Mouse (Mus musculus): ENCODE data around the gene Syngr1. TPM values are rescaled to one million over a fixed set of nuclear protein-coding genes. Genes with fewer than 3 reads are reported as not detected.

The Syngr1 gene
- total and polyA plus RNA-seq, 3 experiments = 105 to 115 TPM; not detected in 1

DNA sequence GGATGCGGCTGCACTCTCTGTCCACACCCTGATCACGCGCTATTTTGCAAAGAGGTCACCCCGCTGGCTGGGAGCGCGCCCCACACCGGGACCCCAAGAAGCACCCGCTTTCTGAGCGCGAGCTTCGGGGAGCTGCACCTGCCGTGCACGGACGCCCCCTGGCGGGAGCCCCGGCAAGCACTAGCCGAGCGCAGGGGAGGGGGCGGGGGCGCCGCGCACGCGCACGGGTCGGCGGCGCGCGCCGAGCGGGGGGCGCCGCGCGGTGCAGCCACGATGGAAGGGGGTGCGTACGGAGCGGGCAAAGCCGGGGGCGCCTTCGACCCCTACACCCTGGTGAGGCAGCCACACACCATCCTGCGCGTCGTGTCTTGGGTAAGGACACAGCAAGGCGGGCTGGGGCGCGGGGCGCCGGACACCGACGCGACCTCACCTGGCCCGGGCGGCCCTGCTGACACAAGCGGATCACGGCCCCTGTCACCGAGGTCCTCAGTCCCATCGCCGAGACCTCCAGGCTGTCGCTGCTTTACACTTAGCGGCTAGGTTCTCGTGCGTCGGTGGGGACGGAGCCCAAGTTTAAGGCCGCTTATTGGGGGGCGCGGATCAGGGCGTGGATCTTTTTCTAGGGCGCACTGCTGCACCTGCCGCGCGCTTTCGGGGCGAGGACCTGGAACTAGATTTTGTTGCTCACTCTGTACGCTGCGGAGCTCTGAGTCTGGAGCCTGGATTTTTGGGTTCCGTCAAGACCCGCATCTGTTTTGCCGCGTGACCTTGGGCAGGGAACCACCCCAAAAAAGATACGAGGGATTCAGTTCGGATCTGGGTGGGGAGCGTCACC is at the start of gene Syngr1, which contains the start of gene Rpl3 (continued):
- TF ChIP-seq RCOR1 (IDR thresholded peaks at IDR 0.05; ENCODE audit: low read depth, low read length) (0 out of 2 replicates have a peak, but pooled peaks have one; percentile 20), ELF1 (IDR thresholded peaks at IDR 0.05; ENCODE audit: low read depth, low read length) (no peak), UBTF (IDR thresholded peaks at IDR 0.05; ENCODE audit: borderline replicate concordance, insufficient read depth, low read depth, low read length) (no peak), ZNF384 (IDR thresholded peaks at IDR 0.05; ENCODE audit: low read depth, low read length) (no peak)

GRCm38 (mm10) chr15:80042152-80042551 is 49.0 kb upstream of the Syngr1 start:
- H3K4me1 ChIP-seq (ENCODE audit: control insufficient read depth in 1 of 2, insufficient read depth in 2 of 2, low read length in 2 of 2) = peaks cover 0 to 2% of the 10 kb centered on the region in 2 experiments; a peak in 2 of 4 replicates
- H3K27ac ChIP-seq (ENCODE audit: control insufficient read depth, low read depth, low read length) = no peak overlapping the region
- no peak for DNase-seq (ENCODE audit: low read depth, low spot score)
- H3K9ac ChIP-seq (ENCODE audit: control insufficient read depth, low read depth, low read length, poor library complexity, severe bottlenecking) = no peak overlapping the region
- H3K9me3 ChIP-seq (replicated peaks; ENCODE audit: insufficient read depth, low read length) = no peaks in the 10 kb centered on the region
- TF ChIP-seq CTCF (IDR thresholded peaks at IDR 0.05 in 2 of 3, conservative IDR thresholded peaks at IDR 0.05 in 1 of 3; ENCODE audit: control insufficient read depth in 1 of 3, insufficient read depth in 1 of 3, low read depth in 2 of 3, low read length in 3 of 3, poor library complexity in 1 of 3, severe bottlenecking in 1 of 3) (no peak), TBP (IDR thresholded peaks at IDR 0.05; ENCODE audit: low read depth, low read length) (0 out of 2 replicates have a peak, but pooled peaks have one; percentile 27)
- H3K79me2 ChIP-seq (ENCODE audit: control insufficient read depth, insufficient read depth, low read length, poor library complexity) = no peaks in the 10 kb centered on the region
- no peaks in the 10 kb centered on the region for H3K27me3 ChIP-seq (ENCODE audit: control insufficient read depth in 1 of 2, insufficient read depth in 2 of 2, low read length in 2 of 2)
- peaks cover 0 to under 1% of the 10 kb centered on the region in 2 experiments; a peak in 1 of 4 replicates for H3K36me3 ChIP-seq (ENCODE audit: control insufficient read depth in 1 of 2, insufficient read depth in 2 of 2, low read length in 2 of 2)
- no peak overlapping the region for H3K4me3 ChIP-seq (ENCODE audit: control insufficient read depth in 1 of 2, insufficient read depth in 1 of 2, low read depth in 2 of 2, low read length in 2 of 2)

- Histone ChIP-seq H3K79me2 (ENCODE audit: control insufficient read depth, insufficient read depth, low read length, poor library complexity) (no peaks in the 10 kb centered on the region), H3K27me3 (ENCODE audit: control insufficient read depth in 1 of 2, insufficient read depth in 2 of 2, low read length in 2 of 2) (no peaks in the 10 kb centered on the region), H3K4me1 (ENCODE audit: control insufficient read depth in 1 of 2, insufficient read depth in 2 of 2, low read length in 2 of 2) (peaks cover 10 to 21% of the 10 kb centered on the region in 2 experiments), H3K36me3 (ENCODE audit: control insufficient read depth in 1 of 2, insufficient read depth in 2 of 2, low read length in 2 of 2) (peaks cover 0 to 16% of the 10 kb centered on the region in 2 experiments; a peak in 2 of 4 replicates), H3K4me3 (ENCODE audit: control insufficient read depth in 1 of 2, insufficient read depth in 1 of 2, low read depth in 2 of 2, low read length in 2 of 2) (no peak overlapping the region), H3K9me3 (replicated peaks; ENCODE audit: insufficient read depth, low read length) (no peaks in the 10 kb centered on the region), H3K27ac (ENCODE audit: control insufficient read depth, low read depth, low read length) (no peak overlapping the region), H3K9ac (ENCODE audit: control insufficient read depth, low read depth, low read length, poor library complexity, severe bottlenecking) (no peak overlapping the region)
- TF ChIP-seq SMC3 (IDR thresholded peaks at IDR 0.05; ENCODE audit: low read depth, low read length) (no peak), MAFK (IDR thresholded peaks at IDR 0.05; ENCODE audit: borderline replicate concordance, low read depth, low read length) (0 out of 2 replicates have a peak, but pooled peaks have one; percentile 9)
- DNase-seq (ENCODE audit: low read depth, low spot score) = no peak
Observed at GRCm38 (mm10) chr15:80044249-80044648, 46.9 kb upstream of the Syngr1 start.

DNA sequence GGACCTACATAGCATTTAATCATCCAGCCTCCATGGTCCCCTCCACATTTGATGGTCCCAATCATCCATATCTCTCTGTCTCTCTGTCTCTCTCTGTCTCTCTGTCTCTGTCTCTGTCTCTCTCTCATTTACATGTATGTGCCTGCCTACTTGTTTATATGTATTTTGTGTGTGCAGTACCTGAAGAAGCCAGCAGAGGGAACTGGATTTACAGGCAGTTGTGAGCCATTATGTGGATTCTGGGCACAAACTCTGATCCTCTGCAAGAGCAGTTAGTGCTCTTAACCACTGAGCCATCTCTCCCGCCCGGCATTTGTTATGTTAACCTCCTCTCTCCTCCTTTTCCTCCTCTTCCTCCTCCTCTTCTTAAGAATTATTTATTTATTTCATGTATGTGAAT is 45.4 kb upstream of the Syngr1 start:
- TF ChIP-seq CTCF (IDR thresholded peaks at IDR 0.05 in 2 of 3, conservative IDR thresholded peaks at IDR 0.05 in 1 of 3; ENCODE audit: control insufficient read depth in 1 of 3, insufficient read depth in 1 of 3, low read depth in 2 of 3, low read length in 3 of 3, poor library complexity in 1 of 3, severe bottlenecking in 1 of 3) (peak in 2 of 3 experiments; percentile 26 to 36; a peak in 3 of 6 replicates), E2F4 (IDR thresholded peaks at IDR 0.05; ENCODE audit: borderline replicate concordance, low read depth, low read length) (no peak), MYB (IDR thresholded peaks at IDR 0.05; ENCODE audit: low read depth, low read length) (no peak), USF2 (IDR thresholded peaks at IDR 0.05; ENCODE audit: borderline replicate concordance in 1 of 2, insufficient read depth in 1 of 2, low read depth in 1 of 2, low read length in 2 of 2) (no peak)
- Histone ChIP-seq H3K4me3 (ENCODE audit: control insufficient read depth in 1 of 2, insufficient read depth in 1 of 2, low read depth in 2 of 2, low read length in 2 of 2) (no peak overlapping the region), H3K36me3 (ENCODE audit: control insufficient read depth in 1 of 2, insufficient read depth in 2 of 2, low read length in 2 of 2) (peaks cover 0 to 16% of the 10 kb centered on the region in 2 experiments; a peak in 2 of 4 replicates), H3K27ac (ENCODE audit: control insufficient read depth, low read depth, low read length) (no peak overlapping the region), H3K27me3 (ENCODE audit: control insufficient read depth in 1 of 2, insufficient read depth in 2 of 2, low read length in 2 of 2) (no peaks in the 10 kb centered on the region), H3K4me1 (ENCODE audit: control insufficient read depth in 1 of 2, insufficient read depth in 2 of 2, low read length in 2 of 2) (peaks cover 10 to 21% of the 10 kb centered on the region in 2 experiments), H3K79me2 (ENCODE audit: control insufficient read depth, insufficient read depth, low read length, poor library complexity) (no peaks in the 10 kb centered on the region), H3K9ac (ENCODE audit: control insufficient read depth, low read depth, low read length, poor library complexity, severe bottlenecking) (no peak overlapping the region), H3K9me3 (replicated peaks; ENCODE audit: insufficient read depth, low read length) (no peaks in the 10 kb centered on the region)
- peak; percentile 41 for DNase-seq (ENCODE audit: low read depth, low spot score)

Measured in MEL (cell line).